Mouse (Mus musculus) hindbrain, embryonic 14.5 days (tissue): ENCODE results near the gene Pdilt. TPM values are rescaled to one million over a fixed set of nuclear protein-coding genes. Genes with fewer than 3 reads are reported as not detected.
A peak's percentile ranks its signal among the peaks of the same experiment; 100 is the strongest.

ENCODE experiments used
- ATAC-seq: fragments of 200-750 bp; cut with Nextera tagmentation; 2 replicates; pipeline ENCODE4 v1.8.0; 2017; ENCODE audit warnings: moderate number of reproducible peaks, mild to moderate bottlenecking, moderate TSS enrichment, moderate library complexity; ENCODE audit not compliant: low FRiP score
- DNase-seq: peaks from one replicate; pipeline ENCODE4 v3.0.0-alpha.2; 2015; ENCODE audit warnings: low spot score
- H3K27ac ChIP-seq: fragments of 300-500 bp; sonication (generic); 2 replicates; pipeline ENCODE4 v1.5.1; 2014; ENCODE audit warnings: mild to moderate bottlenecking, moderate library complexity
- H3K27me3 ChIP-seq: fragments of 300-500 bp; sonication (generic); 2 replicates; pipeline ENCODE4 v1.6.1; 2014; ENCODE audit warnings: mild to moderate bottlenecking, low read length, mixed read lengths; ENCODE audit not compliant: control insufficient read depth, insufficient read depth
- H3K36me3 ChIP-seq: fragments of 300-500 bp; sonication (generic); replicated peaks from 2 replicates; pipeline ENCODE4 v1.6.1; 2014; ENCODE audit not compliant: control insufficient read depth, insufficient read depth
- H3K4me1 ChIP-seq: fragments of 300-500 bp; sonication (generic); replicated peaks from 2 replicates; pipeline ENCODE4 v1.6.1; 2014; ENCODE audit warnings: antibody characterized with exemption, low read length, mixed read lengths; ENCODE audit not compliant: control insufficient read depth, insufficient read depth
- H3K4me2 ChIP-seq: fragments of 300-500 bp; sonication (generic); replicated peaks from 2 replicates; pipeline ENCODE4 v1.6.1; 2014; ENCODE audit warnings: mild to moderate bottlenecking, moderate library complexity
- H3K4me3 ChIP-seq: fragments of 300-500 bp; sonication (generic); replicated peaks from 2 replicates; pipeline ENCODE4 v1.5.1; 2014; ENCODE audit warnings: mild to moderate bottlenecking, low read length
- H3K9ac ChIP-seq: fragments of 300-500 bp; sonication (generic); 2 replicates; pipeline ENCODE4 v1.6.1; 2014
- H3K9me3 ChIP-seq: fragments of 300-500 bp; sonication (generic); 2 replicates; pipeline ENCODE4 v1.6.1; 2016; ENCODE audit warnings: low read length; ENCODE audit not compliant: control insufficient read depth
- WGBS: fragments of 180-500 bp; shearing (Covaris S2); extraction: QIAGEN DNeasy Blood & Tissue Kit; methylation state at CpG from one replicate; pipeline ENCODE4 v1.1.7; 2014; 5-methylcytosine and 5-hydroxymethylcytosine counted together
- polyA plus RNA-seq: library from polyadenylated mRNA; unstranded; fragments of >200 nt; fragmentation: Nextera tagmentation; extraction: Ambion mirVana; gene quantifications from 2 replicates; pipeline ENCODE4 v1.2.1, GENCODE M21; 2014

The Pdilt gene
- polyA plus RNA-seq, 1 experiment from 2014 or later: 0.39 TPM

GRCm38 (mm10) chr7:119534389-119534788 is 11.1 kb upstream of the Pdilt start:
- 86% methylated on average over 2 of the region's 2 CpGs for WGBS
- no peak for ATAC-seq
- H3K4me3 ChIP-seq: no peak overlapping the region
- H3K4me2 ChIP-seq: no peak overlapping the region
- no peaks in the 10 kb centered on the region for H3K36me3 ChIP-seq
- no peaks in the 10 kb centered on the region for H3K27me3 ChIP-seq
- no peak for DNase-seq
- H3K4me1 ChIP-seq: no peaks in the 10 kb centered on the region
- no peak overlapping the region for H3K27ac ChIP-seq
- H3K9ac ChIP-seq: no peak overlapping the region
- H3K9me3 ChIP-seq: no peaks in the 10 kb centered on the region

DNA sequence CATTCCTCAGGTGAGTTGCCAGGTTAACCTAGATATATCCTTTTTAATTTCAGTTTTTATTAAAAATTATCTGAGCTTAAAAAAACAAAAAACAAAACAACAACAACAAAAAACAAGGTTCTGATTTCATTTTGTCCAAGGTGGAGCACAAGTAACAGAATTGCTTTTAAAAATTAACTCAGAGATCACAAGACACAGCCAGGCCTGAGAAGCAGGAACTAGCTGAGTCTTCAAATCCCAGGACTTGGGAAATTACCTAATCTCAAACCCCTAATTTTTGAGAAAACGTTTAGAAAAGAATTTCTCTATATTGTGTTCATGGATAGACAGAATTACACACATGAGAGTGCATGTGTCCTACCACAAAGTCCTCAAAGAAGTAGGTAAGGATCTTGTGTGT is 9.6 kb upstream of the Pdilt start:
- no peaks in the 10 kb centered on the region for H3K9me3 ChIP-seq
- no peaks in the 10 kb centered on the region for H3K36me3 ChIP-seq
- 71% methylated on average over 1 of the region's 1 CpGs for WGBS
- no peak overlapping the region for H3K27ac ChIP-seq
- no peak overlapping the region for H3K4me3 ChIP-seq
- no peaks in the 10 kb centered on the region for H3K4me1 ChIP-seq
- H3K4me2 ChIP-seq: no peak overlapping the region
- DNase-seq (no peak), ATAC-seq (no peak)
- H3K9ac ChIP-seq: no peak overlapping the region
- no peaks in the 10 kb centered on the region for H3K27me3 ChIP-seq

DNA sequence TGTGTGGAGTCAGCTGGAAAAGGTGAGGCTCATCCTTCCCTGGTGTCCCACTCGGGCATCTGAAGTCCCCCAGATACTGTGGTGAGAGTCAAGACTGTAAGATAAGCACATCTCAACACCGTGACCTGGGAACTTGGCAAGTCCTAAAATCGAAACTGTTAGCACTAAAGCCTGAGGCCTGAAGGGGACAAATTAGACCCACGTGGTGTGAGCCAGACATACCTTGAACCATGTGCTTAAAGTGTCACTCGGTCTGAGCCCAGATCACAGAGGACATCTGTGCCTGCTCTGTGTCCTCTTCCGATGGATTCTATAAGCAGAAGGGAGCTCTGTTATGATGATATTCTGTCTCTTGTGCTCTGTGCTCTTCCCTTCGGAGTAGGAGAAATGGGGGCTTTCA is 5.3 kb upstream of the Pdilt start:
- WGBS: 87% methylated on average over 7 of the region's 7 CpGs
- no peak overlapping the region for H3K9ac ChIP-seq
- no peaks in the 10 kb centered on the region for H3K36me3 ChIP-seq
- ATAC-seq (no peak), DNase-seq (no peak)
- no peaks in the 10 kb centered on the region for H3K9me3 ChIP-seq
- no peak overlapping the region for H3K4me3 ChIP-seq
- no peaks in the 10 kb centered on the region for H3K27me3 ChIP-seq
- no peaks in the 10 kb centered on the region for H3K4me1 ChIP-seq
- H3K4me2 ChIP-seq: no peak overlapping the region
- H3K27ac ChIP-seq: no peak overlapping the region

- H3K9me3 ChIP-seq: no peaks in the 10 kb centered on the region
- no peaks in the 10 kb centered on the region for H3K27me3 ChIP-seq
- no peaks in the 10 kb centered on the region for H3K4me1 ChIP-seq
- no peaks in the 10 kb centered on the region for H3K36me3 ChIP-seq
- no peak for DNase-seq
- H3K4me2 ChIP-seq: no peak overlapping the region
- no peak overlapping the region for H3K9ac ChIP-seq
- WGBS: 70% methylated on average over 2 of the region's 2 CpGs
- no peak overlapping the region for H3K4me3 ChIP-seq
- ATAC-seq: no peak
- no peak overlapping the region for H3K27ac ChIP-seq
These were observed 4.3 kb upstream of the Pdilt start for GRCm38 (mm10) chr7:119527548-119527947.

DNA sequence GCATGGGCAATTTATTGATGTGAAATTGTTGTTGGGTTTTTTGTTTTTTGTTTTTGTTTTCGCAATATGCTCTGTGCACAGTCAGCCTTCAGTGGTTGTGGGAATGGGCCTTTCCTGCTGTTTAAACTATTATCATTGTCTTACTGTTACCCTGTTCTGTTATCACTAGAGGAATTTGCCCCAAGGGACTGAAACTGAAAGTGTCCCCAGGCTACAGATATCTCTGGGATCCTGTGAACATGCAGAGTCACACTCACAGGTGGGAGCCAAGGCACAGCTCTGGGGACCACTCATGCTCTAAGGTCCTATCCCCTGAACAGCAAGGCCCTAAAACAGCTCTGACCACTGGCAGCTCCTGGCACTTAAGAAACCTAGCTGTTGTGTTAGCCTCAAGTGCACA is 3.8 kb upstream of the Pdilt start:
- H3K4me3 ChIP-seq: no peak overlapping the region
- DNase-seq (no peak), ATAC-seq (no peak)
- H3K36me3 ChIP-seq: no peaks in the 10 kb centered on the region
- H3K4me2 ChIP-seq: no peak overlapping the region
- WGBS: 97% methylated on average over 1 of the region's 1 CpGs
- no peak overlapping the region for H3K9ac ChIP-seq
- no peaks in the 10 kb centered on the region for H3K27me3 ChIP-seq
- H3K27ac ChIP-seq: no peak overlapping the region
- no peaks in the 10 kb centered on the region for H3K4me1 ChIP-seq
- H3K9me3 ChIP-seq: no peaks in the 10 kb centered on the region

DNA sequence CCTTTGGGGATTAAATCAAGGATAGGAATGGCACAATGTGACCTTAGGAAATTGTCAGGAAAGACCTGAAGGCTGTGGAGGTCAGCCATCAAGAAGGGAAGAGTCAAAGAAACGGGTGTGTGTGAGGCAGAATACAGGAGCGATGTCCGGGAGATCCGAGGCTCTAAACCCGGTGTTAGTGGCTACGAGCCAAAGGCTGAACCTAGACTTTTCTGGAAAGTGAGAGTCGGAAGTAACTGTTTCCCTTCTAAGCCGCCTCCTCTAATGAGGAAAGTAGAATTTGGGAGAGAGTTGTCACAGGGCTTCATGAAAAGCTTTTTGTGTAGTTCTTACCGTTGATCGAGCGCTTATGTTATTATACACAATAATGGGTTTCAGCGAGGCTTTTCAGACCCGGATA is 3.2 kb upstream of the Pdilt start:
- H3K27ac ChIP-seq: no peak overlapping the region
- H3K9ac ChIP-seq: no peak overlapping the region
- H3K4me1 ChIP-seq: no peaks in the 10 kb centered on the region
- no peak for ATAC-seq
- H3K9me3 ChIP-seq: no peaks in the 10 kb centered on the region
- WGBS: 76% methylated on average over 13 of the region's 13 CpGs
- H3K4me3 ChIP-seq: no peak overlapping the region
- no peak for DNase-seq
- H3K4me2 ChIP-seq: no peak overlapping the region
- no peaks in the 10 kb centered on the region for H3K27me3 ChIP-seq
- no peaks in the 10 kb centered on the region for H3K36me3 ChIP-seq

GRCm38 (mm10) chr7:119525881-119526281 is 2.6 kb upstream of the Pdilt start:
- no peak overlapping the region for H3K9ac ChIP-seq
- DNase-seq (no peak), ATAC-seq (no peak)
- 34% methylated on average over 2 of the region's 2 CpGs for WGBS
- H3K9me3 ChIP-seq: no peaks in the 10 kb centered on the region
- H3K4me1 ChIP-seq: no peaks in the 10 kb centered on the region
- no peak overlapping the region for H3K4me2 ChIP-seq
- H3K27me3 ChIP-seq: no peaks in the 10 kb centered on the region
- H3K36me3 ChIP-seq: no peaks in the 10 kb centered on the region
- no peak overlapping the region for H3K27ac ChIP-seq
- no peak overlapping the region for H3K4me3 ChIP-seq

- no peak for ATAC-seq
These were observed 904 bp downstream of the Pdilt start for GRCm38 (mm10) chr7:119522385-119522784.

GRCm38 (mm10) chr7:119521816-119522215 is 1.5 kb downstream of the Pdilt start:
- Histone ChIP-seq H3K36me3 (no peaks in the 10 kb centered on the region), H3K27ac (no peak overlapping the region), H3K9me3 (no peaks in the 10 kb centered on the region), H3K4me1 (no peaks in the 10 kb centered on the region), H3K4me2 (no peak overlapping the region), H3K9ac (no peak overlapping the region), H3K4me3 (no peak overlapping the region), H3K27me3 (no peaks in the 10 kb centered on the region)
- DNase-seq (no peak), ATAC-seq (no peak)
- WGBS: 91% methylated on average over 3 of the region's 3 CpGs

More at GRCm38 (mm10) chr7:119522385-119522784, 904 bp downstream of the Pdilt start:
- Histone ChIP-seq H3K4me3 (no peak overlapping the region), H3K9ac (no peak overlapping the region), H3K4me1 (no peaks in the 10 kb centered on the region), H3K36me3 (no peaks in the 10 kb centered on the region), H3K27ac (no peak overlapping the region), H3K4me2 (no peak overlapping the region), H3K9me3 (no peaks in the 10 kb centered on the region), H3K27me3 (no peaks in the 10 kb centered on the region)
- DNase-seq: no peak
- 77% methylated on average over 1 of the region's 1 CpGs for WGBS

- WGBS: 46% methylated on average over 5 of the region's 5 CpGs
- Histone ChIP-seq H3K36me3 (no peaks in the 10 kb centered on the region), H3K27ac (no peak overlapping the region), H3K4me1 (no peaks in the 10 kb centered on the region), H3K4me2 (no peak overlapping the region), H3K9me3 (no peaks in the 10 kb centered on the region), H3K27me3 (no peaks in the 10 kb centered on the region), H3K9ac (no peak overlapping the region), H3K4me3 (no peak overlapping the region)
- ATAC-seq: no peak
- DNase-seq: peak; percentile 71
These were observed 3.6 kb downstream of the Pdilt start for GRCm38 (mm10) chr7:119519654-119520053.
